Mouse (Mus musculus) C2C12 (cell line): ENCODE data around the gene Zfp580.

Source experiments
- CEBPB ChIP-seq: IDR thresholded peaks from one replicate; pipeline ENCODE4 v1.6.1; 2011; ENCODE audit warnings: low read depth, mild to moderate bottlenecking, control low read depth, moderate library complexity
- CTCF ChIP-seq: IDR thresholded peaks from one replicate; pipeline ENCODE4 v1.5.1; 2011; ENCODE audit not compliant: control insufficient read depth, insufficient read depth, insufficient read length
- FOSL1 ChIP-seq: IDR thresholded peaks from one replicate; pipeline ENCODE4 v1.8.0; 2011; ENCODE audit warnings: mild to moderate bottlenecking, low read length; ENCODE audit not compliant: poor library complexity, insufficient read depth, severe bottlenecking
- MAX ChIP-seq: IDR thresholded peaks from one replicate; pipeline ENCODE4 v1.6.1; 2011; ENCODE audit warnings: mild to moderate bottlenecking, control low read depth
- MYOG ChIP-seq: IDR thresholded peaks from one replicate; pipeline ENCODE4 v1.6.1; 2011; ENCODE audit not compliant: control insufficient read depth, insufficient read length; ENCODE audit errors: extremely low read depth
- USF1 ChIP-seq: IDR thresholded peaks from one replicate; pipeline ENCODE4 v1.6.1; 2011; ENCODE audit warnings: low read depth, mild to moderate bottlenecking, control low read depth, moderate library complexity

DNA sequence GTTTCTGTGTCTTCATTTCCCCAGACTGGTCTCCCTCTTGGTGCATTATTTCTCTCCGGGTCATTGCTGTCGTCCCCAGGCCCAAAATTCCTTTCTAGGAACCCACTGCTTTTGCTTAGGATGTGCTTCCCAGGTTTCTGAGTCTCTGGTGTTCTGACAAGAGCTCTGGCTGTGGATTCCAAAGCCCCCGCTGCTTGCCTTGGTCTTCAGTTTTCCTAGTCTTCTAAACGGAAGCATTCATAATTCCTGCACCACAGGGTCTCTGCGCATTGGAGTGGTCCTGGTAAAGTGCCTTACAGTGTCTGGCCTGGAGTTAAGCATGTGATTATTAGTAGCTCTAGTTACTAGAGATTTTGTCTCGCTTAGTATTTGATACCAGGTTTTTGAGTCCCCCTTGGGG lies 29.5 kb downstream of the Zfp580 start:
- TF ChIP-seq MYOG = no peak
- TF ChIP-seq FOSL1 = no peak
- TF ChIP-seq CTCF = no peak
- TF ChIP-seq MAX = no peak
- TF ChIP-seq USF1 = no peak
- no peak for TF ChIP-seq CEBPB
